Mouse (Mus musculus) gastrocnemius, postnatal 4 days (tissue): ENCODE measurements around the gene Prrt4. TPM values are rescaled to one million over a fixed set of nuclear protein-coding genes. Genes with fewer than 3 reads are reported as not detected.

ENCODE experiments used
- DNase-seq, 2 experiments: peaks; one replicate each; pipeline ENCODE4 v3.0.0; 2021 to 2022; ENCODE audit warnings: low spot score in 2 of 2, mixed read lengths in 2 of 2
- microRNA-seq: library from miRNA; unstranded; fragments of <30 nt; microRNA quantifications from one replicate; pipeline ENCODE4 v1.2.0, GENCODE M21; 2021
- total RNA-seq, 2 experiments: library from RNA; stranded (reverse); gene quantifications; 2 replicates each; pipeline ENCODE4 v1.2.3; 2021

Gene Prrt4
- total RNA-seq, 2 experiments from 2014 or later = 1.0 to 1.4 TPM

DNA sequence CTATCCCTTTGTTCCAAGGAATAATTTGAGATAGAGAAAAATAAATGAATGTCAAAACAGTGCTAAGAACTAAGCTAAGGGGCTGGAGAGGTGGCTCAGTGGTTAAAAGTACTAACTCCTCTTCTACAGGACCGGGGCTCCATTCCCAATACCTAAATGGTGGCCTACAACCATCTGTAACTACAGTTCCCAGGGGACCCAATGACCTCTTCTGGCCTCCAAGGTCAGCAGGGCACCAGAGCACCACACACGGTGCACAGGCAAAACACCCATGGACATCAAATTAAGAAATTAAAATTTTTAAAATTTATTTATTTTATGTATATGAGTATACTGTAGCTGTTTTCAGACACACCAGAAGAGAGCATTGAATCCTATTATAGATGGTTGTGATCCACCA, 18.6 kb downstream of the Prrt4 start:
- no peak for DNase-seq

DNA sequence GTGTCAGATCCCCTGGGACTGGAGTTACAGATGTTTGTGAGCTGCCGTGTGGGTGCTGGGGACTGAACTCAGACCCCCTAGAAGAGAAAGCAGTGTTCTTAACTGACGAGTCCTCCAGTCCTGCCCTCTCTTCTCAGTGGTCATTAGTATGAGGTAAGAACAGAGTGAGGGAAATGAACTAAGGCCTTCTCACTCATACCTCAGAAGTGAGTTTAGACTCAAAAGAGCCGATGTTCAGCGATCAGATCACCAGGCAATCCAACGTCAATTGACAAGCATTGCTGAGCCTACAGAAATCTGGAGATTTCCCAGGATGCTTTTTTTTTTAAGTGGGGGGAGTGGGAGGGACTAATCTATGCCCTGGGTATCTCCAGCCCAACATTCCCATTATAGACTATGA, 23.1 kb downstream of the Prrt4 start:
- DNase-seq = no peak

DNA sequence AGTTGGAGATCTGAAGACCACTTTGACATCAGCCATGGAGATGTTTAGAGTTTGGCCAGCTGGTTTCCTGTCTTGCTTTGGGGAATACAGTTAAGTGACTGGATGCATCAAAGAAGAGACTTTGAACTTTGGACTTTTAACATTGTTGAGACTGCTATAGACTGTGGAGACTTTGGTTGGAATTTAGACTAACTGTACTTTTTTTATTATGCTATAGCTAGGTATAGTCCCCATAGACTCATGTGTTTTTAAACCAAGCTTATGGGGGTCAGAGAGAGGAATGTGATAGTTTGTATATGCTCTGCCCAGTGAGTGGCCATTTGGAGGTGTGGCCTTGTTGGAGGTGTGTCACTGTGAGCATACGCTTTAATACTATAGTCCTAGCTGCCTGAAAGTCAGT, 29.4 kb downstream of the Prrt4 start:
- no peak for DNase-seq

DNA sequence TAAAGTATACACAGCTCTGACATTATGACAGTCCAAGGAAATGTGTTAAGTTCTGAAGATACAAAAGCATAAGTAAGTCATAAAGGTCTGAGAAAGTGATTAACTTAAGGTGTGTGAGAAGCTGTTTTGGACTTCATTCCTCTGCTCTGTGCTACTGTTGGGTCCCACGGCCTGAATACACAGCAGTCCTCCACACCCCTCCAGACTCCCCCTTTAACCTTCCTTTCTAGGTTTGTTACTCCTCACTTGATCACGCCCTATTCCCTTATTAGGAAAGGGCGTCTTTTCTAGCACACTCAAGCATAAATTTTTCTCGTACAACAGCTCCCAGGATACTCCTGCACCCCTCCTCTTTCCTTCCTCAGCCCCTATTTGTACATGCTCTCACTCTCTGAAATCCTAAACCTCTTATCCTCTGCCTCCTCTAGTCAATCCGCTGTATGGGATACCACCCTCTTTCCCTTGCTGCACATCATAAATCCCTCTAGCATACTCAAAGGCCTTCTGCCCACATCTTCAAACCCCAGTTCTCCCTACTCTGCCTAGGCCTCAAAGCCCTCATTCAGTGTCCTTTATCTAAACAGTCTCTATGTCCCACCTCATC, 31.9 kb downstream of the Prrt4 start:
- no peak for DNase-seq

DNA sequence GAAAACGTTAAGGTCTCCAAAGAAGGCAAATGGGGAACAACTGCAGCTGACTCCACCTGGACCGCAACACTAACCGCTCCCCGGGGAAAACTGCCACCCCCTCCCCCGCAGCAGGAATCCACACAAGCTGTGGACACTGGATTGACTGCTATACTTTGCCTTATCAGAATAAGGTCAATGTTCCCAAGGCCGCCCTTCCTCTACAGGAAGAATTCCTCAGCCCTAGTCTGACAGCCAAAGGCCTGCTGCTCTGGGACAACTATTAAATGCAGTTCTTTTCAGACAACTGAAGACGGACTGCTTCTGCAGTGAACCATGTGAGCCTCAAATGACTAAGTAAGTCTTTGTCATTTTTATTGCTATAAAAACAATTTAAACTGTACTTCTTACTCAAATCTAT, 32.7 kb downstream of the Prrt4 start:
- DNase-seq = no peak

DNA sequence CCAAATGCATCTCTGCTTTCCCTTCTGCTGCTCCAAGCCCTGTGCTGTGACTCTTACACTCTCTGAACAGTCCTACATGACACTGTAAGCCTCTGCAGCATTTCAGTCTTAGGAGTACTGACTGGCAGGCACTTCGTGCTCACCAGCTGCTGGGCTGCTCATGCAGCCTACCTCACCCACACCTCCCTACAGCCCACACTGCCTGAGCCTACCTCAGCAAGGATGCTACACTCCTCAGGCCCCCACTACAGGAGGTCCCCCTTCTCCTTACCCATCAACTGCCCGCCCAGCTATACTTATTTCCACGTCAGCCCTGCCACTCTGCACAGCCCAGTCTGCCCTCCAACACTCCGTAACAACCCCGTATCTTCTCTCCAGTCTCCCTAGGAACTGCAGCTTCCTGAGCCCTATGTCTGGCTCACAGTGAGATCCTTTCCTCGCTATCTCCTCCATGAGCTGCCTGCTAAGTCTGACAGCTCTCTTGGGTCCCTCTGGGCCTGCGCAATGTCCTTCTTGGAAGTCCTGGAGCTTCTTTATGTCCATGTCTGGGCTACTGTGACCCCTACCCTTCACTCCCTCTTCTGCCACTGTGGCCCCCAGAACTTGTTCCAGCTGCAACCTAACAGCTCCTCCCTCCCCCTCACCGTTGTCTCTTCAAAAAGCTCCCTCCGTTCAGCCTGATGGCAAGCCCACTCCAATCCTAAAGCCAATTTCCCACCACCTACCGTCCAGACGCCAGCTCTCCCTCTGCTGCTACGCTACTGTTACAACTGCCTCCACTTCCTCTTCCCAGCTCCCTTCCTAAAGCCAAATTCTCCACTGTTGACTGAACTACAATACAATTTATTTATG, 33.7 kb downstream of the Prrt4 start:
- no peak for DNase-seq

DNA sequence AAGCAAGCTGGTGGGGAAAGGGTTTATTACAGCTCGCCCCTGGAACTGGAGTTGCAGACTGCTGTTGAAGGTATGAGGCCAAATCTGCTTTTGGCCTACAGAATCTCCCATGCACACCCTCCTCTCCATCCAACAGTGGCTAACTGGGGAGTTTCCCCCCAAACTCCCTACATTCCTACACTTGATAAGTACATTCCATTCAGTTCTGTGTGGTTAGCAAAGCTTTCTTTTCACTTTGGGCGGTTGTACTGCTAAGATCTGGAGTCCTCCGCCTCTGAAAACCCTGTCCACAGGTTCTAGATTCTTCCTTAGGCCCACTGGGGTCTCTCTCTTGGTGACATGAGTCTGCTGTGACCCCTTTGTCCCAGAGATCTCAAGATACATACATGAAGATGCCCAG, 34.4 kb downstream of the Prrt4 start:
- no peak for DNase-seq

DNA sequence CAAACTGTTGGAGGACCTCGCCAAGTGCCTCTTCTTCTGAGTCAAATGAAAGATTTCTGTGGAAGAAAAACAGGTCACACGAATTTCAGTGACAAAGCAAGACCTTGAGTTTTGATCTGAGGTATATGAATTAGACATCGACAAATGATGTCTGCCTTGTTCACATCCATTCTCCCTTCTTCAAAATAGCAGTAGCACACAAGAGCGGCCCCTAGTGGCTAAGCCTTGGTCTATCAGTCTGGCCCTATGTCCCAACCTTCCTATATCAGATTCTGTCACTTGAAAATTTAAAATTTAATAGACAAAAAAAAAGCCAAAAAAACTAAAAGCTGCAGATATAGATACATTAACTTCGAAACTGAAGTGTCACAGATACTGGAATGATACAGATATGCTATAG, 35.8 kb downstream of the Prrt4 start:
- peak in 1 of 2 experiments; percentile 65 for DNase-seq

DNA sequence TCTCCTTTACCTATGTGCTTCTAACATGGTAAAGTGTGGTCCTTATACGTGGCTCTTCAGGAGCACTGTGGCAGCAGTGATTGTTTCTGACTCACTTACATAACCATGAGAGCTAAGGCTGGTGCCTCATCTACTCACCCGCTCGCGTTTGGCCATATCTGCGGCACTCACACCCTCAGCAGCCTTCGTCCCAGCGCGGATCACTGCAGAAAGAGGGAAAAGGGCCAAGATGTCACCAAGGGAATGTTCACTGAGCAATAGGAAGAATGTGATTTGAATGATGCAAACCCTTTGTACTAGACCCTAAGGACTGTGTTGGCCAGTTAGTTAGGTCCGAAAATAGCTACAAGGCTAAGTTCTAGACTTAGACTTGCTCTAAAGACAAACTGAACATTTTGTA, 41.9 kb downstream of the Prrt4 start:
- no peak for DNase-seq

DNA sequence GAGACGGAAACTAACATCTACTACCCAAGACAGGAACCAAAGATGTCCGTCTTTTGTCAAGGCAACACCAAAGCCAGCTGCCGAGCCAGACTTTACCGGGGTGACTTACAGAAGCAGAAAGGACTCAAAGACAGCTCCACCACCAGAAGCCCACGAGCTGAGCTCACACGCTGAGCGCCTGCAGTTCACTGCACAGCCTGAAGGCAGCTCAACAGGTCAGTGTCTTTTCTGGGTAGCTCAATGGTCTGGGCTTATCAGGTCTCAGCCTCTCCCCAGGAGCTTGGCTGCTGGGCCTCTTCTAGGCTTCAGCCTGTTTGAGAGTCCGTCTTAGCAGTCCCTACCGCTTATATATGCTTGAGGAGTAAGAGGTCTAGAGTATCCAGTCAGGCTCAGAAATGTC, 46.3 kb downstream of the Prrt4 start:
- DNase-seq = no peak

DNA sequence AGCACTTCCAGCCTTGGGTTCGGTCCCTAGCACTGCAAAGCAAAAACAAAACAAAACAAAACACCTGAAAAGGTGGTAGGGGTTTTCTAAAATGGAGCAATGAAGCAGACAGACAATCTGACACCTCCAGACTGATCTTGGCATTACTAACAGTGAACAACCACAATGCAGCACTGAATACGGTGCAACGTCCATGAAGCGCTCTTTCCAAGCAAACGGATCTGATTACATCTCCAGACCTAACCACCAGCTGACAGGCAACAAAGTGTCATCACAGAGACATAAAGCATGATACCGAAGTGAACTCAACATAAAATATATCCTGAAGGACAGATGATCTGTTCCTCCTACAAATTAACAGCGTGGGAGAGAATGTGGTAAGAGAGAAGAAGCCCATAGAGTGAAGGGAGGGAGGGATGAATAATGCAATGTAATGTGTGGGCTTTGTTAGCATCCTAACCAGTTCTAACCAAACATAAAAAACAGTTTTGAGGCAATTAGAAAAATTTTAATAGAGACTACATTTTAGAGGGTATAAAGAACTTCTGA, 52.4 kb downstream of the Prrt4 start:
- no peak for DNase-seq

DNA sequence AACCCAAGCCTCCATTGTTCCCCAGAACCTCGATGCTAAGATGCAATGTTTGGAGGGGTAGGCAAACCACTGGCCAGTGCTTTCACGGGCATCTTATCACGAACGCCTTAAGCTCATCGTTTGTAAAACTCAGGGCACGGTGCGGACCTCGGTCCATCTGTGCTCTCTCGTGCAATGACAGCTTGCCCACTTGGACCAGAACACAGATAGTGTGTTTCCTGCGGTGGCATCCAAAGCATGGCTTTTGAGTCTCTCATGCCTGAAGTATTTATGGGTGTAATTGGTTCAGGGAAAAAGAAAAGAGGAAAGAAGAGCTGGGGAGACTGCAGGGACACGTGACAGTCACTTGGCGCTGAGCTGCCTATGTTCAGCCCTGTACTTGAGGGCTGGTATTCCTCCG, 59.4 kb downstream of the Prrt4 start:
- DNase-seq = no peak

Small RNA genes within 50 kb of the gene (microRNA-seq; reads per million reads assigned to microRNA genes)
- not detected for gene Gm24303

Other genes starting within 250 kb of the Prrt4 start
- gene Lep, start 119.4 kb downstream of the Prrt4 start, total RNA-seq = 1 to 10 TPM; 1.0 to 2.1 TPM
- 10 to 100 TPM; 20.6 to 21.7 TPM for gene Rbm28, start 14.6 kb downstream of the Prrt4 start, total RNA-seq
- gene Impdh1, start 36.8 kb upstream of the Prrt4 start, total RNA-seq = 10 to 100 TPM; 25.3 to 29.8 TPM
- gene Hilpda, start 92.9 kb upstream of the Prrt4 start, total RNA-seq = 1 to 10 TPM; 7.5 to 9.5 TPM
- gene Fam71f2, start 100.0 kb upstream of the Prrt4 start, total RNA-seq = under 1 TPM in 1 of 2 experiments, not detected in 1; 0.31 TPM
- not detected for gene Fam71f1, start 139.6 kb upstream of the Prrt4 start, total RNA-seq
- gene Calu, start 168.5 kb upstream of the Prrt4 start, total RNA-seq = 100 to 1,000 TPM; 266 to 268 TPM
- under 1 TPM; 0.44 to 0.98 TPM for gene Opn1sw, start 208.9 kb upstream of the Prrt4 start, total RNA-seq
- gene Ccdc136, start 216.7 kb upstream of the Prrt4 start, total RNA-seq = 10 to 100 TPM; 20.1 to 28.9 TPM